Mouse (Mus musculus) gastrocnemius, postnatal 36 days (tissue): Measurements from ENCODE around the gene Ncapd3. TPM values are rescaled to one million over a fixed set of nuclear protein-coding genes. Genes with fewer than 3 reads are reported as not detected.

ENCODE experiments used
- DNase-seq, 2 experiments: peaks; one replicate each; pipeline ENCODE4 v3.0.0; 2022
- intact Hi-C: fragments of 180-260 bp; cut with DNase I; formaldehyde crosslinking; loops from one replicate; pipeline ENCODE4 v1.15.1; 2025
- total RNA-seq, 2 experiments: library from RNA; stranded (reverse); gene quantifications; 2 replicates each; pipeline ENCODE4 v1.2.3; 2021

Gene Ncapd3
- total RNA-seq, 2 experiments from 2014 or later = 5.6 to 6.3 TPM

DNA sequence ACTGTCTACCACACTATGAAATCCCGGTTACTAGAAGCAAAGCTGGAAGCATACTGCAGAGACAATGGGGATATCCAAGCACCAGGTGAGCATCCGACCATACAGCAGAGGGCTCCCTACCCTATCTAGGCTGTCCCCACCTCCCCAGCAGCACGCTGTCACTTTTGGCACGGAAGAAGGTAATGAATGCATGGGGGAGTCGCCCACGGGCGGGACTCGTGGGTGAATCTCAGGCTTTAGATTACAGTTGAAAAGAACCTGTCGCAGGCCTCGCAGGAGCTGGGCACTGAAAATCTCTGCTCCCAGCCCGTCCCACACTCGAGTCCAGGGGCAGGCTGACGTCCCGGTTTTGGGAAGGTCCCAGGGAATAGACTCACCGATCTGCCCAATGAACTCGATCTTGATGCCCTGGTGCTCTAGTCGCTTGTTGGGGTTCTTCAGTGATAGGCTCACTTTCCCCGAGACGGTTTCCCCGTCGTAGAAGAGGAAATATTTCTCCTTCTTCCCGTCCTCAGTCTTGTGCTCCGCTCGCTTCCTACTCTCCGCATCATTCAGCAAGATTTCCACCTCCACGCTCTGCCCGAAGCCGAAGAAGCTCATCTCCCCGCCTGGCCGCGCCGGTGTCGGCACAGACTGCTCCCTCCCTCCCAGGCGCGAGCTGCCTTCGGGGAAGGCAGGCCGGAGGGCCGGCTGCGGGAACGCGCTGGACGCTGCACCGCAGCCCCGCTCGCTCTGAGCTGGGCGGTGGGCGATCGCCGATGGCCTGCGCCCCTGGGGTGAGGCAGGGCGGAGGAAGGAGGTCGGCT lies 750 bp upstream of the Ncapd3 start:
- DNase-seq = peak; percentile 10 to 16
- intact Hi-C loops = no loop called here

DNA sequence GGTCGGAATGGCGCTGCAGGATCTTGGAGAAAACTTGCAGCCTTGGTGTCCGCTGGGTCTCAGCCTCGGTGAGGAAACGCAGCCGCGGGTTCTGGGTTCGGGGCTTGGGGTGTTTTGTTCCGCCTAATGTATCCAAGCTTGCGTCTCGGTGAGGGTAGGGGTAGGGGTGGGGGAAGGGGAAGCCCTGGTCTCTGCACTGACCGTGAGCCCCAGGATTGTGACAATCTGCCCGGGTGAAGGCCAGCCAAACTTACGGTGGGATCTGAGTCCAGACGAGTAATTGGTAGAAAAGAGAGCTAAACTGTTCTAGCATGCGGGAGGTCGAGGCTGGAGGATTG lies 757 bp downstream of the Ncapd3 start:
- intact Hi-C loops = no loop called here
- DNase-seq = no peak

- no peak for DNase-seq
- intact Hi-C loops = no loop called here
Measured at GRCm38 (mm10) chr9:27043892-27044291, 13.9 kb downstream of the Ncapd3 start.

DNA sequence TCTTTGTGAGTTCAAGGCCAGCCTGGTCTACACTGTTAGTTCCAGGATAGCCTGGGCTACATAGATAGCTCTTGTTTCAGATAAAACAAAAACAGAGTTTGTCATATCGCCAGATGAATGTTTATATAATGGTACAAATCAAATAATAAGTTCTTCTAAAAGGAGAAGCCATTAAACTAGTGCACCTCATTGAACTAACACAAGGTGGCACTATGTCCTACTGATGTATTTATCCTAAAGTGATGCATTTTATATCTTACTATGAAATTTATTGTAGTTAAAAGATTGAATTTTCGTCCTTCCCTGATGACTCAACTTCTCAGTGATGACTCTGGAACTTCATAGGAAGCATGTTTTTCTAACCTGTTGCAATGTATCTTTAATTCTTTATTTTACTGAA lies 19.5 kb downstream of the Ncapd3 start:
- intact Hi-C loops = no loop called here
- no peak for DNase-seq

DNA sequence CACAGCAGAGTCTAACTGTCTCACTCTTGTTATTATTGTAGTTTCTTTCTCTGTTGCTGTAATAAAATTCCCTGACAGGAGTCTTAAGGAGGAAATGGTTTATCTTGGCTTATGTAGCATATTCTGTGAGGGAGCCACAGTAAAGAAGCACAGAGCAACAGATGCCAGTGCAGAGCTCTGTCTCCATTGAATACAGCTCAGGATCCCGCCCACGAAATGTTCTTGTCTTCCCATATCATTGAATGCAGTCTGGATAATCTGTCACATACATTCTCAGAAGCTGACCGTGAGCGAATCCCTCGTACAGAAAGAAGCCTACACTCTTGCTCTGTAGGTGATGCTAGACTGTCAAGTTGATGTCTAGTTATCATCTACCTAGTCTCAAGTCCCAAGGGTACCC lies 28.4 kb downstream of the Ncapd3 start:
- DNase-seq = no peak
- intact Hi-C loops = no loop called here

DNA sequence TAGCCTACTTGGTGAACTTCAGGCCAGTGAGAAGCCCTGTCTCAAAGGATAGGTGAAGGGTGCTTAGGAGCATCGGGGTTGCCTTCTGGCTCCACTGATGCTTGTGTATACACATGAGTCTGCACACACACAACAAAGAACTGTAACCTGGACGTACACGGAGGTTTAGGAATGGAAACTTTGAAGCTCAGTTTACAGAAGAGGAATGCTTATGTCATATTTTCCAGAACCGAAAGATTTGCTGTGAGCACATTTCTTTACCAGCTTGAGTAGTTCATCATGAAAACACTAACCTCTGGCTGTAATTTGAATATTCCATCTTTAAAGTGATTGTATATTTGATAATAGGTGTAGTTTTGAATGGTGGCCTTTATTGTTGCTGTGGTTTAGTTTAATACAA lies 40.9 kb downstream of the Ncapd3 start:
- DNase-seq = no peak
- intact Hi-C loops = no loop called here

- intact Hi-C loops = no loop called here
- no peak for DNase-seq
Measured at GRCm38 (mm10) chr9:27074677-27075076, 44.7 kb downstream of the Ncapd3 start.

DNA sequence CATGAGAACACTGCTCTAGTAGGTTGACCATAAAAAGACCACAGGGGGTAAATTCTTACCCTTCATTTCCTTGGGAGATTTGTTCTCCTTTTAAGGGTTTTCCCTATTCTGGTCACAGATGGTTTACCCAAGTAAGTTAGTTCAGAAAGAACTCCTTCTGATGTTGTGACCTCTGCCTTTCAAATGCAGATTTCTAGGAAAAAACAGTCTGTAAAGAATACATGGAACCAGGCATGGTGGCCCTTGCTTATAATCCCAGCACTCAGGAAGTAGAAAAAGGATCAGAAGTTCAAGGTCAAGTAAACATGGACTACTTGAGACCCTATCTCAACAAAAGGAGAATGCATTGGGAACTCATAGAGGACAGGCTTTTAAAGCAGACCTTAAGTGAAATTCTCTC lies 45.8 kb downstream of the Ncapd3 start:
- DNase-seq = no peak
- intact Hi-C loops = no loop called here

DNA sequence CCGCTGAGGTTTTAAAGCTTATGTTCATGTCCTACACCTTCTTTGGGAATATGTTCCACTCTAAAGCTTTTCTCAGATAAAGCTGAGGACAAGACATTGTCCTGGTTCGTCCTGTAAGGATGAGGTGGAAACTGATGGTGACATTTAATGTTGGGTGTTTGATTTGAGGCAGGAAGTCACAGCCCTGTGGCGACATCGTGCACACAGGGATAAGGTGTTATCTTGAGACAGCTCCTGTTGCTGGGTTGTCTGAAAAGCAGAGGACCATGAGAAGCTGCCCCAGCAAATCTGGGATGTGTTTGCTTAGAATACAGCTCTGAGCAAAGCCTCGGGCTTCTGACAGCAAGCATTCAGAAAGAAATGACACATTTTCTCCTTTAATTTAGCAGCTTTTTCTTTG lies 56.3 kb downstream of the Ncapd3 start:
- intact Hi-C loops = no loop called here
- no peak for DNase-seq

DNA sequence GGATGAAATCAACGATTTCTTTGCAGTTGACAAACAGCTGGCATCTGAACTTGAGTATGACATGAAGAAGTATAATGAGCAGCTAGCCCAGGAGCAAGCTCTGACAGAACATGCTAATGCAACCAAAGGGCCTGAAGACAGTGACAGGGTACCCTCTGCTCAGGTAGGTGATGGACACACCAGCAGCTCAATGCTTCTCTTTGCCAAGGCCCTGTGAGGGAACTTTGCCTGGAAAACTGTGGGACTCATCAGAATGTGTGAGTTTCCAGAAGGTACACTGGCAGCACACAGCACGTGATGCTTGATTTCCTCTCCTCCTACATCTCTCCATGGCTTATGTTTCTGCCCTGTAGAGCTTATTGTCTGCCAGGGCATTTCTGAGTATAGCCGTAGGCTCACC lies 57.4 kb downstream of the Ncapd3 start:
- no peak for DNase-seq
- intact Hi-C loops = no loop called here

DNA sequence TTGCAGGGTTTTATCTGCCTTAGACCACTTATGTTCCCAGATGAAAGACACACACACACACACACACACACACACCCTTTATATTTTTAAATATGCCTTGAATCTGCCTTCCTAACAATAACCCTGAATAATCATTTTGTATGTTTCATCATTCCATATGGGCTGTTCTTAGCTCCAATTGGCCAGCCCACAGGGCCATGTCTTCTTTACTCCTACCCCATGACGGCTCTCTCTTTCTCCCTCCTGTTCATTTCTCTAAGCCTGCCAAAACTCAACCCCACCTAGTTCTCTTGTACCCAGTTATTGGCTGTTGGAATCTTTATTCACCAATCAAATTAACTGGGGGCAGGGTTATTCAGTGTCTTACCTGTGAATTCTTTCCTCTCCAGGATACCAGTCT lies 60.2 kb downstream of the Ncapd3 start:
- no peak for DNase-seq
- intact Hi-C loops = no loop called here

DNA sequence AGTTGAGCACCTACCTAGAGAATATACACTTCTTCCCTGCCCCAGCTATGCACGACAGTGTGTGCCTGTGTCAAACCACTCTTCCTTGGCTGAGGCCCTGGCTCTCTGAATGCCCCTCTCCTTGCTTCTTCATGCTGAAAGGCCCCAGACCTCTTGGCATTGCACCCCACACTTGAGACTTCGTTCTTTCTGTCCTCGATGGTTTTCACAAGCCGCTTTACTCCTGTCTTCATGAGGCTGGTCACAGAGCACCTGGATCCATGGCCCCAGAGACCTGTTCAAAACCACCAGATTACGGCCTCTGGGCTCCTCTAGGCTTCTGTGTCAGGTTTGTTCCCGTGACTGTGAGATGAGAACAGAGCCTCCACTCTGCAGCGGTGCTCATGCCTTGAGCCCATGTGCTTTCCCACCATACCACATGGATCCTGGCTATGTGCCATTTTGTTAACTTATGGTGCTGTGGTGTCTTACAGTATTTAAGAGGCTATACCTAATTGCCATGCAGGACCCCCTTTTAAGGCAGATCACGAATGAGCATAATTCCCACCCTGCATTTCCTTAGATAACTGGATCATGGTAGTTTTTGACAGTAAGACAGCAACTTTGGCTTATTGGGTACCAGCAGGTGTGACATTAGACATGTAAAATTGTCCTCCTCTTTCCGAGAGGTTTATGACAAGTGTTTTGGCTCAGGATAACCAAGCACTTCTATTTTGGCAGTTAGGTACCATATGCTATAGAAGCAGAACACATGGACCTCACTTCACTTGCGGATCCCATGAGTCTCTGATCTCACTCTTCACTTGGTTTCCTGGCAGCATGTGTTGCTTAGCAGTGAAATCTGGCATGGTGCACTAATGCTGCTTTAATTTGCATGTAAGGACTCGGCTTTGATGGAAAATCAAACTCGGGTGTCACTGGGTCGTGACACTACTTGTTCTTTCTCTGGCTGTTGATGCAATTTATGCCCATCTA lies 61.1 kb downstream of the Ncapd3 start:
- no peak for DNase-seq
- intact Hi-C loops = no loop called here

- intact Hi-C loops = no loop called here
Measured at GRCm38 (mm10) chr9:27092916-27093315, 62.9 kb downstream of the Ncapd3 start.

DNA sequence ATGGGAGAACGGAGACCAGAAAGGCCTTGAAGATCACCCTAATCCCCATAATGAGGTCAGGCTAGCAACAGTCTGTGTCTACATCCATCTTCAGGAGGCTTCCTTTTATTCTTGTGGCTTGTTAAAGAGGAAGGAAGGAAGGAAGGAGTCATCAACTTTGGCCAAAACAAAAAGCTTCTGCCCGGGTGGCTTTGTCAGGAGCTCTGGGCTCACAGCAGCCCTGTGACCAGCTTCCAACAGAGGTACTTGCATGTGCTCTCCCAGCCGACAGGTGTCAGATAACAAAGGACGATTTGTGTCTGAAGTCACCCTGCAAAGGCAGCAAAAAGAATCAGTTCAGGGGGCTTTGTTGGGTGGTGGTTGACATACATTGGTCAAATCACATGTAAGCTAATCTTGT lies 68.1 kb downstream of the Ncapd3 start:
- intact Hi-C loops = no loop called here
- no peak for DNase-seq

More at GRCm38 (mm10) chr9:27092916-27093315, 62.9 kb downstream of the Ncapd3 start:
- no peak for DNase-seq

DNA sequence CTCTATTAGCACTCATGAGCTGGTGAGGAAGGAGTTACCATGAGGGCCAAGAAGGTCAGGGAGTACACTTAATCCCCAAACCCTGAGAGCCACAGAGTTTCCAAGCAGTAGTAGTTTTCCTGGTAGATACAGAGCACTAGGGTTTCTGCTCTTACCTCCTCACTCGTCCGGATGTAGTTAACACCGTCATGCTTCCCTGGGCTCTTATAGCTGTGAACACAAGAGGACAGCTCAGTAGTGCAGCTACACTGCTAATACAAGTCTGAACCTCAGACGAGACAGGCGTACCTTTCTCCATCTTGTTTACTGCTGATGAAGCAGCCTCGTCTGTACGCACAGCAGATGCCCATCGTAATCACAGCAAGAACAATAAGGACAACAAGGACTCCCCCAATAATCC lies 68.6 kb downstream of the Ncapd3 start:
- intact Hi-C loops = no loop called here
- no peak for DNase-seq

- intact Hi-C loops = no loop called here
- DNase-seq = no peak
Measured at GRCm38 (mm10) chr9:27099474-27099873, 69.5 kb downstream of the Ncapd3 start.

DNA sequence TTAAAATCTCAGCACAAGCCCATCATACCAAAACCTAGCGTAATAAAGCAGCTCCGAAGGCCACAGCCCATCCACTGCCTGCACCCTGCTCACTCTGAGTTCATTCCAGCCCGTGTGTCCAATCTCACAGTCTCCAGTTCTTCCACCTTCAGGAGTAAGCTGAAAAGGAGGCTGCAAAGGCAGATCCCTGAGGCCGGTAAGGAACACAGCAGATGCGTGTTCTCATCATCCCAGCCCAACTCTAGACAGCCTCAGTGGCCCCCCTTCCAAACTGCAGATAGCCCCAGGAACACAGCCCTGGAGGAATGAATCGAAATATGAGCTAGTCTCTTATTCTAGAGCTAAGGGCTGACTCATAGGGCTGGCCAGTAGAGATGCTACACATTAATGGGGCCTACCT lies 71.5 kb downstream of the Ncapd3 start:
- intact Hi-C loops = no loop called here
- no peak for DNase-seq

DNA sequence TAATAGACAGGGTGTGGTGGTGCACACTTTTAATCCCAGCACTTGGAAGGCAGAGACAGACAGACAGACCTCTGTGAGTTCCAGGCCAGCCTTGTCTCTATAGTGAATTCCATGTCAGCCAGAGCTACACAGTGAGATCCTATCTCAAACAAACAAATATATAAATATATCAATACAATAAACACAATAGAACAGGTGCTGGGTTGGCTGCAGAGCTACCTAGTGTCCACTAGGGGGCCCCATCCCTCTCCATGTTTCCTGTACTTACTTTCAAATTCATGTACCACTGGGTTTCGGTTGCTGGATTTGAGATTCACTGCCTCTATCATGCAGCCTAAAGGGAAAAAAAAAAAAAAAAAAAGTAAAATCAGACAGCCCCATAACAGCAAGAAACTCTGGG lies 76.1 kb downstream of the Ncapd3 start:
- DNase-seq = no peak
- intact Hi-C loops = loop anchor here (2.0 to 5.0 kb wide), 2 partner anchors 71 to 216 kb away; no protein-coding TSS in a partner anchor

DNA sequence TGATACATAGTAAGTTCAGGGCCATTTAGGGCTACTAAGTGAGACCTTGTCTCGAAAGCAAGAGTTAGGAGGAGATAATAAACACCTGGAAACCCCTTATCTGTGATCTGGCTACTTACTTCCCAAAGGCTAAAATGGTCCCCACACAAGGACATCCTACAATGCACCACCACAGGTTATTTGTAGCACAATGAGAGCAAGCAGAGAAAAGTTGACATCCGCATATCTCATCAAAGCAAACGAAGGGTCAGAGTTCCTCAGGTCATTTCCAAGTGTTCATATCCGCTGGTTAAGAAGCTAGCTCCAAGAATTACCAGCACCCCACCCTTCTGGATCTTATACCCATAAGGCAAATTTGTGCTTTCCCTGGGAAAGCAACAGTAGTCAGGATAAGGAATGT lies 78.5 kb downstream of the Ncapd3 start:
- intact Hi-C loops = loop anchor here (5.0 kb wide), 1 partner anchor 214 kb away; no protein-coding TSS in a partner anchor
- no peak for DNase-seq

GRCm38 (mm10) chr9:27109533-27110514 lies 79.8 kb downstream of the Ncapd3 start:
- intact Hi-C loops = loop anchor here (5.0 kb wide), 1 partner anchor 212 kb away; no protein-coding TSS in a partner anchor
- peak; percentile 41 to 51 for DNase-seq
